Mouse (Mus musculus): ENCODE measurements around the gene Cs.

Cs gene

GRCm38 (mm10) chr10:128347541-128347940 is 10.0 kb downstream of the Cs start:
- DNase-seq (ENCODE audit: low read depth, low spot score): no peak
- peaks cover 10% of the 10 kb centered on the region for H3K36me3 ChIP-seq (ENCODE audit: control insufficient read depth, insufficient read depth, low read length, poor library complexity, severe bottlenecking)
- no peaks in the 10 kb centered on the region for H3K27me3 ChIP-seq (ENCODE audit: control insufficient read depth, insufficient read depth, low read length, poor library complexity, severe bottlenecking)

GRCm38 (mm10) chr10:128358796-128359195 is 21.3 kb downstream of the Cs start:
- DNase-seq (ENCODE audit: low read depth, low spot score): peak; percentile 81
- no peaks in the 10 kb centered on the region for H3K27me3 ChIP-seq (ENCODE audit: control insufficient read depth, insufficient read depth, low read length, poor library complexity, severe bottlenecking)
- peaks cover 11% of the 10 kb centered on the region for H3K36me3 ChIP-seq (ENCODE audit: control insufficient read depth, insufficient read depth, low read length, poor library complexity, severe bottlenecking)

- DNase-seq (ENCODE audit: low read depth, low spot score): no peak
- no peaks in the 10 kb centered on the region for H3K27me3 ChIP-seq (ENCODE audit: control insufficient read depth, insufficient read depth, low read length, poor library complexity, severe bottlenecking)
- H3K36me3 ChIP-seq (ENCODE audit: control insufficient read depth, insufficient read depth, low read length, poor library complexity, severe bottlenecking): peaks cover 9% of the 10 kb centered on the region
Measured at GRCm38 (mm10) chr10:128359226-128359625, 21.7 kb downstream of the Cs start.

GRCm38 (mm10) chr10:128361836-128362235 is 24.3 kb downstream of the Cs start:
- Histone ChIP-seq H3K36me3 (ENCODE audit: control insufficient read depth, insufficient read depth, low read length, poor library complexity, severe bottlenecking) (peaks cover 4% of the 10 kb centered on the region; the same call in 1 of the 2 replicates), H3K27me3 (ENCODE audit: control insufficient read depth, insufficient read depth, low read length, poor library complexity, severe bottlenecking) (no peaks in the 10 kb centered on the region)
- DNase-seq (ENCODE audit: low read depth, low spot score): no peak

GRCm38 (mm10) chr10:128362568-128362967 is 25.0 kb downstream of the Cs start:
- Histone ChIP-seq H3K27me3 (ENCODE audit: control insufficient read depth, insufficient read depth, low read length, poor library complexity, severe bottlenecking) (no peaks in the 10 kb centered on the region), H3K36me3 (ENCODE audit: control insufficient read depth, insufficient read depth, low read length, poor library complexity, severe bottlenecking) (peaks cover 4% of the 10 kb centered on the region; the same call in 1 of the 2 replicates)
- peak; percentile 63 for DNase-seq (ENCODE audit: low read depth, low spot score)

- H3K36me3 ChIP-seq (ENCODE audit: control insufficient read depth, insufficient read depth, low read length, poor library complexity, severe bottlenecking): no peaks in the 10 kb centered on the region
- H3K27me3 ChIP-seq (ENCODE audit: control insufficient read depth, insufficient read depth, low read length, poor library complexity, severe bottlenecking): no peaks in the 10 kb centered on the region
- DNase-seq (ENCODE audit: low read depth, low spot score): no peak
Measured at GRCm38 (mm10) chr10:128367899-128368401, 30.4 kb downstream of the Cs start.

- Histone ChIP-seq H3K27me3 (ENCODE audit: control insufficient read depth, insufficient read depth, low read length, poor library complexity, severe bottlenecking) (no peaks in the 10 kb centered on the region), H3K36me3 (ENCODE audit: control insufficient read depth, insufficient read depth, low read length, poor library complexity, severe bottlenecking) (no peaks in the 10 kb centered on the region)
- peak; percentile 91 for DNase-seq (ENCODE audit: low read depth, low spot score)
Measured at GRCm38 (mm10) chr10:128368402-128369217, 31.1 kb downstream of the Cs start, which contains the start of gene Coq10a. Gene Coq10a (minus strand): TSS chr10:128368997.

GRCm38 (mm10) chr10:128369218-128369543 is 31.6 kb downstream of the Cs start:
- no peaks in the 10 kb centered on the region for H3K27me3 ChIP-seq (ENCODE audit: control insufficient read depth, insufficient read depth, low read length, poor library complexity, severe bottlenecking)
- DNase-seq (ENCODE audit: low read depth, low spot score): no peak
- H3K36me3 ChIP-seq (ENCODE audit: control insufficient read depth, insufficient read depth, low read length, poor library complexity, severe bottlenecking): no peaks in the 10 kb centered on the region

GRCm38 (mm10) chr10:128369599-128369998 is 32.1 kb downstream of the Cs start:
- Histone ChIP-seq H3K27me3 (ENCODE audit: control insufficient read depth, insufficient read depth, low read length, poor library complexity, severe bottlenecking) (no peaks in the 10 kb centered on the region), H3K36me3 (ENCODE audit: control insufficient read depth, insufficient read depth, low read length, poor library complexity, severe bottlenecking) (no peaks in the 10 kb centered on the region)
- no peak for DNase-seq (ENCODE audit: low read depth, low spot score)

GRCm38 (mm10) chr10:128370021-128370420 is 32.5 kb downstream of the Cs start:
- no peaks in the 10 kb centered on the region for H3K36me3 ChIP-seq (ENCODE audit: control insufficient read depth, insufficient read depth, low read length, poor library complexity, severe bottlenecking)
- H3K27me3 ChIP-seq (ENCODE audit: control insufficient read depth, insufficient read depth, low read length, poor library complexity, severe bottlenecking): no peaks in the 10 kb centered on the region
- DNase-seq (ENCODE audit: low read depth, low spot score): no peak

- Histone ChIP-seq H3K27me3 (ENCODE audit: control insufficient read depth, insufficient read depth, low read length, poor library complexity, severe bottlenecking) (no peaks in the 10 kb centered on the region), H3K36me3 (ENCODE audit: control insufficient read depth, insufficient read depth, low read length, poor library complexity, severe bottlenecking) (no peaks in the 10 kb centered on the region)
- no peak for DNase-seq (ENCODE audit: low read depth, low spot score)
Measured at GRCm38 (mm10) chr10:128370601-128371000, 33.1 kb downstream of the Cs start.

- no peaks in the 10 kb centered on the region for H3K27me3 ChIP-seq (ENCODE audit: control insufficient read depth, insufficient read depth, low read length, poor library complexity, severe bottlenecking)
- no peak for DNase-seq (ENCODE audit: low read depth, low spot score)
- no peaks in the 10 kb centered on the region for H3K36me3 ChIP-seq (ENCODE audit: control insufficient read depth, insufficient read depth, low read length, poor library complexity, severe bottlenecking)
Measured at GRCm38 (mm10) chr10:128372142-128372541, 34.6 kb downstream of the Cs start.

GRCm38 (mm10) chr10:128372989-128373748 is 35.6 kb downstream of the Cs start:
- H3K36me3 ChIP-seq (ENCODE audit: control insufficient read depth, insufficient read depth, low read length, poor library complexity, severe bottlenecking): no peaks in the 10 kb centered on the region
- no peaks in the 10 kb centered on the region for H3K27me3 ChIP-seq (ENCODE audit: control insufficient read depth, insufficient read depth, low read length, poor library complexity, severe bottlenecking)
- no peak for DNase-seq (ENCODE audit: low read depth, low spot score)

GRCm38 (mm10) chr10:128374393-128374792 is 36.9 kb downstream of the Cs start:
- DNase-seq (ENCODE audit: low read depth, low spot score): peak; percentile 53
- Histone ChIP-seq H3K27me3 (ENCODE audit: control insufficient read depth, insufficient read depth, low read length, poor library complexity, severe bottlenecking) (no peaks in the 10 kb centered on the region), H3K36me3 (ENCODE audit: control insufficient read depth, insufficient read depth, low read length, poor library complexity, severe bottlenecking) (no peaks in the 10 kb centered on the region)

- no peak for DNase-seq (ENCODE audit: low read depth, low spot score)
- Histone ChIP-seq H3K36me3 (ENCODE audit: control insufficient read depth, insufficient read depth, low read length, poor library complexity, severe bottlenecking) (0 out of 2 replicates have a peak, but pooled peaks cover 2% of the 10 kb centered on the region), H3K27me3 (ENCODE audit: control insufficient read depth, insufficient read depth, low read length, poor library complexity, severe bottlenecking) (no peaks in the 10 kb centered on the region)
Measured at GRCm38 (mm10) chr10:128376099-128376454, 38.5 kb downstream of the Cs start.
